Mouse (Mus musculus) urinary bladder, postnatal 10 days (tissue): ENCODE measurements around the gene Fsip1.

ENCODE experiments used
- DNase-seq: peaks from one replicate; pipeline ENCODE4 v3.0.0; 2022; ENCODE audit warnings: low spot score

Fsip1 gene

GRCm38 (mm10) chr2:118087044-118087726, 169.6 kb downstream of the Fsip1 start:
- no peak for DNase-seq

GRCm38 (mm10) chr2:118085647-118086046, 171.1 kb downstream of the Fsip1 start:
- no peak for DNase-seq

GRCm38 (mm10) chr2:118084693-118085092, 172.1 kb downstream of the Fsip1 start:
- DNase-seq = no peak

- DNase-seq = no peak
These were observed 173.1 kb downstream of the Fsip1 start for GRCm38 (mm10) chr2:118083652-118084051.

GRCm38 (mm10) chr2:118081581-118081980, 175.2 kb downstream of the Fsip1 start:
- DNase-seq = no peak
